Mouse (Mus musculus): ENCODE results near the gene Ano8.

The Ano8 gene

DNA sequence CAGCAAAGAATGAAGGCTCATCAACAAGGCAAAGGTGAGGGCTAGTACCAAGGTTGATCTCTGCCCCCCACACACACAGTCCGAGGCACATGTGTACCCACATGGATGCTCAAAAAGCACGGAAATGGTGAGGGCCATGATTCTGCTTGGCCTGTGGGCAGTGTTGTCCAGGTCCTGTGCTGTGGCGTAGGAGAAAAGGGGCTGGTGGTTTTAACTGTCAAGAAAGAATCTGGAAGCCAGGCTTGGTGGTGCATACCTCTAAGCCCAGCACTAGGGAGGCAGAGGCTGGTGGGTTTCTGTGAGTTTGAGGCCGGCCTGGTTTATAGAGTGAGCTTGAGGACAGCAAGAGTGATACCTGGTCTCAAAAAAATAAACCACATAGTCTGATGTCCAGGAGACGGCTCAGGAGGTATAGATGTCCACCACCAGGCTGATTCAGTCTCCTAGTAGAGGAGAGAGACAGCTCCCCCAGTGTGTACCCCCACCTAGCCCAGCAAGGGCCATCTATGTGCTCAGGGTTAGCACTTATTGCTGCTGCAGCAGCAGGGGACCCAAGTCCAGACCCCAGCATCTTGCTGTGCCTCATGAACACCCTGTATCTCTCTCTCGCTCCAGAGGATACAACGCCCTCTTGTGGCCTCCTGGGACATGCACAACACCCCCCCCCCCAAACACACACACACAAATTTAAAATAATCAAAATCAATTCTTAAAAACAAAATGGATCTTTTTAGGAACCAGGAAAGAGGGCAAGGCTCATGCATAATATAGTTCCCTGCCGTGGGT is 13.0 kb downstream of the Ano8 start:
- in situ Hi-C loops (cut with MboI, MseI): no loop called here

DNA sequence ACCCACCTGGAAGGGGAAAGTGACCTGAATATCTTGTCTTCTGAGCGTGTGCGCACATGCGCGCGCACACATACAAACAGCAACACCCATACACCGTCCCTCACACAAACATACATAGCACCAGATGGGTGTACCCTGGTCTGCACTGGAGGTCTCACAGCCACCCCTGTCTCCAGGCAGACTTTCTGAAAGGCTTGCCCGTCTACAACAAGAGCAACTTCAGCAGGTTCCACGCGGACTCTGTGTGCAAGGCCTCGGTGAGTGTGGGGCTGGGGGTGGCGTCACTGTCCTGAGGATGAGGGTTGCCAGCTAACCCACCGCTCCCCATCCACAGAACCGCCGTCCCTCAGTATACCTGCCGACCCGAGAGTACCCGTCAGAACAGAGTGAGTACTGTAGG is 13.9 kb downstream of the Ano8 start:
- in situ Hi-C loops (cut with MboI, MseI): no loop called here

DNA sequence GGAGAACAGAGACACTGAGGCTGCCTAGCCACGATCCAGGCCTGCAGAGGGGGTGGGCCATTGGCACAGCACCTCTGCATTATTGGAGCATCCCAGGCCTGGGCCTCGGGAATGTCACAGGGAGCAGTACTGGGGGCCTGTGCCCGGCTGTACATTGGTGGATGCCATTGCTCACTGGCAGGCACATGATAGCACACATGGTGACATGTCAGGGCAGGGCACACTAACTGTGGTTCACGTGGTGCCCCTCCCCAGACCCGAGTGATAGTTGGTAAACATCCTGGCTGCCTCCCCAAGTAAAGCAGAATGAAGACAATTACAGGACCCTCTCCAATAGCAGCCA is 14.9 kb downstream of the Ano8 start:
- in situ Hi-C loops (cut with MboI, MseI): no loop called here

DNA sequence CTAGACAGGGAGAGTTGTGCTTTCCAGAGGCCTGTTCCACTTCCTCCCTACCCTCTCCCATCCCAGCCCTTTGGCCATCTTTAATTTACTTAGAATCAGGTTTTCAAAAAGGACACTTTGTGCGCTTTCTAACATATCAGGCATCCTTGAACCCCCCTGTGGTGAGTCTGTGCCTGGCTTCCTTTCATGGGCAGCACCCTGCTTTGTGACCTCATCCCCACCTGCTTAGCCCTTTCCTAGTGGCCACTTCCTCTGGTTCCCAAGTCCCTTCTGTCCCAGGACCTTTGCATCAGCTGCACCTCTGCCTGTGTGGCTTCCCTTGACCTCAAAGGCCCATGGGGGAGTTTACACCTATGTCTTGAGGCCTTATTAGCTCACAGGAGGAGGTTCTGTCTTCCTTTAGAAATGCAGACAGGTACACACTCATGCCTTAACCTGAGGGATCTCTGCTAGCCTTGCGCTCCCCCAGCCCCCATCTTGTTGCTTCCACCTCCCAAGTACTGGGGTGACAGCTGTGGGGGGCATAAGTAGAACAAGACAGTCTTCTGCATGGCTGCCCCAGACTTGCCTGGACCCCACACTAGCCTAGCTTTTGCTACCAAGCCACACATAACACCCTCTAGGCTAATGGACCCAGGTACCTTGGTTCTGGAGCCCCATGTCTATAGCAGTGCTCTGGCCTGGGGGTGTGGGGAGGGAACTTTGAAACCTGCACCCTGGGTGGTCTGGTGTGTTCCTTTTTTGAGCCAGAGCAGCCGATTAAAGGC is 15.4 kb downstream of the Ano8 start:
- in situ Hi-C loops (cut with MboI, MseI): no loop called here

DNA sequence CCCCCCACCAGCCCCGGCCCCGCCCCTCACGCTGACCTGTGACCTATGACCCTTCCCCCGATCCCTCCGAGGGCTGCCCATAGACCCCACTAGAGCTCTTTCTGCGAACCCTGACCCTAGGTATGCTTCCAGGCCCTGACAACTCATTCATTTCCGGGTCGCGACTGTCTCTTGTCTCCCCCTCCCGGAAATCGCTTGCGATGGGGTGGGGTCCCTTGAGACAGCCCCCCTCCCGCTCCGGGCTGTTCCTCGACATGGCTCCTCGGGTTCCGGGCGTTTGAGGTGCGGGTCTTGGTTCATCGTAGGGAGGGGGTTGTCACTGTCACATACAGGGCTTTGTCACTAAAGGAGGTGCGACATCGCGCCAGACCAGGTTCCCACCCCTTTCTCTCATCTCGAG is 16.4 kb downstream of the Ano8 start:
- in situ Hi-C loops (cut with MboI, MseI): loop anchor here (5.0 kb wide), 1 partner anchor 62 kb away; the partner anchor contains the start of gene Ankle1

DNA sequence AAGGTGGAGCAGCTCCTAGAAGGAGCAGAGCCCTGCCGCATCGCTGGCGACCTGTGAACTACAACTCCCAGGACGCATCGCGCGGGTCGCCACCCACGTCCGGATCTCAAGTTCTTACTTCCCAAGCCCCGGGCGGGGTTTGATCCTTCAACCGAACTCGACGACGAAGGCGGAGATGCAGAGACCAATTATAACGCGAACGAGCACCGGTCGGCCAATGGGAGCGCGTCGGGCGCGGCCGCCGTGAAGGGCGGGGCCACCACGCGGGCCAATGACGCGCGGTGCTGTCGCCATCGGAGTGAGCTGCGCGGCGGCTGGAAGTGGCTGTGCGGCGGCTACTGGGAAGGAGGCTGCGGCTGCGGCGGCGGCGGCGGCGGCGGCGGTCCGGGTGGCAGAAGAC is 16.8 kb downstream of the Ano8 start, which contains the start of gene Dda1:
TSS of gene Dda1 (plus strand) at position 284 of the 400 bp plus-strand sequence.
- in situ Hi-C loops (cut with MboI, MseI): loop anchor here (5.0 kb wide), 1 partner anchor 62 kb away; the partner anchor contains the start of gene Ankle1

DNA sequence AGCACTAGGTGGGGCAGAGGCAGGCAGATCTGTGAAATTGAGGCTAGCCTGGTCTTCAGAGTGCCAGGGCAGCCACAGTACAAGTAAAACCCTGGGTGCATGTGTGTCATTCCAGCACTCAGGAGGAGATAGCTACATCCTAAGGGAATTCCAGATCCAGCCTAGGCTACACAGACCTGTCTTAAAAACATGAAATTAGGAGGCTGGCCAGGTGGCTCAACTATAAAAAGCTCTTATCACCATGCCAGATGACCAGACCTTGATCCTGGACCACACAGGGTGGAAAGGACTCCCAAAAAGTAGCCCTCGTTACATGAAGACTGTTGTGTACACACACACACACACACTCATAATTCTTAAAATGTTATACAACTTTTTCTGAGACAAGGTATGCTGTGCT is 17.8 kb downstream of the Ano8 start:
- in situ Hi-C loops (cut with MboI, MseI): loop anchor here (5.0 kb wide), 1 partner anchor 61 kb away; the partner anchor contains the start of gene Ankle1

DNA sequence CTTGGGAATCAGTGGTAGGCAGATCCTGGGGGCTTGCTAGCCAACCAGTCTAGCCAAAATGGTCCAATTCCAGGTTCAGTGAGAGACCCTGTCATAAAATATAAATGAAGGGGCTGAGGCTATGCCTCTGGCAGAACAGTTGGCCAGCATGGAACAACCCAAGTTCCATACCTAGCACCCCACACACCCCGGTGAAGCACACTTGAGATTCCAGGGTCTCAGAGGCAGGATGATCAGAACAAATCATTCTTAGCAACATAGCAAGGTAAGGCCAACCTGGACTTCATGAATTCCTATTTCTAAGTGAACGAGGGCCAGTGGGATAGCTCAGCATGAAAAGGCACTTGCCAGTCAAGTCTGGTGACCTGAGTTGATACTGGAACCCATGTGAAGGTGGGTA is 18.6 kb downstream of the Ano8 start:
- in situ Hi-C loops (cut with MboI, MseI): loop anchor here (5.0 kb wide), 1 partner anchor 60 kb away; the partner anchor contains the start of gene Ankle1

DNA sequence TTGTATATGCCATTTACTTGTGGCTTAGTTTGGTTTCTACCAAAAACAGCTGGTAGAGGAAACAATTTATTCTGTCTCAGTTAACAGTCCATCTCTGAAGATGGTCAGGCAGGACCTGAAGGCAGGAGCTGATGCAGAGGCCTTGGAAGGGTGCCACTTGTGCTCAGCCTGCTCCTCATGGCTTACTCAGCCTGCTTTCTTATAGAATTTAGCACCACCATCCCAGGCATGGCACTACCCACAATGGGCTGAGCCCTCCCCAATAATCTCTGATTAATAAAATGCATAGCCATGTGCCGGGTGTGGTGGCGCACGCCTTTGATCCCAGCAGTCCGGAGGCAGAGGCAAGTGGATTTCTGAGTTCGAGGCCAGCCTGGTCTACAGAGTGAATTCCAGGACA is 19.6 kb downstream of the Ano8 start:
- in situ Hi-C loops (cut with MboI, MseI): loop anchor here (5.0 kb wide), 1 partner anchor 59 kb away; the partner anchor contains the start of gene Ankle1

DNA sequence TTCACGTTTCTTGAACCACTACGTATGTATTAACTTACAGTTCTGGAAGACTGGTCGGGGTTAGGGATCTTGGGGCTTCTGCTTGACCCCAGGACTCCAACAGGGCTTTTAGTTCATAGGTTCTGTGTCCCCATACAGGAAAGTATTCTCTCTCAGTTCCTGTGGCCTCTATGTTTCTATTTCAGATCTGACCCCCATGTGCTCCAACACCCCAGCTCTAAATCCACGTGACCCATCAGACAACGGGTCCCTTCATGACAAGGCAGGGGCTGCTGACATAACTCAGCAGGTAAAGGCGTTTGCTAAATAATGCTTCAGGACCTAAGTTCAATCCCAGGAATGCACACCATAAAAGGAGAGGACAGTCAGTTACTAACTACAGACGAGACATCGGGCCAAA is 20.0 kb downstream of the Ano8 start:
- in situ Hi-C loops (cut with MboI, MseI): loop anchor here (5.0 kb wide), 1 partner anchor 58 kb away; the partner anchor contains the start of gene Ankle1

DNA sequence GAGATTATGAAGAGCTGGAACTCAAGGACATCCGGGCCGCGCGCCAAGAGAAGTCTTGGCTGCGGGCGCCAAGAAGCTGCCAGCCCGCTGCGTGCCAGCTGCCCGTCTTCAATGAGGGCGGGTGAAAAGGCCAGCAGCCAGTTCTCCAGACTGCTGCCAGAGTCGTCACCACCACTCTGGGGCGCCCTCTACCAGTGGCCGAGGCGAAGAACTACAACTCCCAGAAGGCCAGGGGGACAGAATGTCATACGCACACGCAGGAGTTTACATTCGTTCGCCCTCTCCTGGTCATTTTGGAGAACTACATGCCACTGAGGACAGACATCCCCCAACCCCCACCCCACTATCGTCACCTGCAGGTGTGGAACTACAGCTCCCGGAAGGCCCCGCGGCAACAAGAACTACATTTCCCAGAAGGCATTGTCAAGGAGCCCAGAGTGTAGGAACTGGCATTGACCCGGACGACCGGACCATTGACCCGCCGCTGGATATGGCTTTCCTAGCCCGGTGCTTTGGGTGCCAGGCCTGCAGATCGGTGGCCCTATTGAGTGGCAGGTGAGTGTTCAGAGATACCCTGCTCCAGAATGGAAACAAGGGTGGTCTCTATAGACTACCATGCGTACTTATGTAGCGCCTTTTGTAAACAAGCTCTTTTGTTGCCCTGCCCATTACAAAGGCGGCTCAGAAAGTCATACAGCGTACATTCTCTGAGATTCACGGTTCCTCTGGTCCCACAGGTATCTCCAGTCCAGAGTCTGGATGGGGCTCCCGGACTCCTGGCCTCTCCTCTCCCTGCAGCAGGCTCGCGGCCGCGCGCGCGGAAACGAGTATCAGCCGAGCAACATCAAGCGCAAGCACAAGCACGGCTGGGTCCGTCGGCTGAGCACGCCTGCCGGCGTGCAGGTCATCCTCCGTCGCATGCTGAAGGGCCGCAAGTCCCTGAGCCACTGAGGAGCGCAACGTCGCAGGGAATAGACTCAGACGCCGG is 21.0 kb downstream of the Ano8 start, which contains the start of gene Mrpl34:
TSS of gene Mrpl34 (plus strand) at position 447 of the 988 bp plus-strand sequence.
- in situ Hi-C loops (cut with MboI, MseI): loop anchor here (5.0 kb wide), 1 partner anchor 58 kb away; the partner anchor contains the start of gene Ankle1

DNA sequence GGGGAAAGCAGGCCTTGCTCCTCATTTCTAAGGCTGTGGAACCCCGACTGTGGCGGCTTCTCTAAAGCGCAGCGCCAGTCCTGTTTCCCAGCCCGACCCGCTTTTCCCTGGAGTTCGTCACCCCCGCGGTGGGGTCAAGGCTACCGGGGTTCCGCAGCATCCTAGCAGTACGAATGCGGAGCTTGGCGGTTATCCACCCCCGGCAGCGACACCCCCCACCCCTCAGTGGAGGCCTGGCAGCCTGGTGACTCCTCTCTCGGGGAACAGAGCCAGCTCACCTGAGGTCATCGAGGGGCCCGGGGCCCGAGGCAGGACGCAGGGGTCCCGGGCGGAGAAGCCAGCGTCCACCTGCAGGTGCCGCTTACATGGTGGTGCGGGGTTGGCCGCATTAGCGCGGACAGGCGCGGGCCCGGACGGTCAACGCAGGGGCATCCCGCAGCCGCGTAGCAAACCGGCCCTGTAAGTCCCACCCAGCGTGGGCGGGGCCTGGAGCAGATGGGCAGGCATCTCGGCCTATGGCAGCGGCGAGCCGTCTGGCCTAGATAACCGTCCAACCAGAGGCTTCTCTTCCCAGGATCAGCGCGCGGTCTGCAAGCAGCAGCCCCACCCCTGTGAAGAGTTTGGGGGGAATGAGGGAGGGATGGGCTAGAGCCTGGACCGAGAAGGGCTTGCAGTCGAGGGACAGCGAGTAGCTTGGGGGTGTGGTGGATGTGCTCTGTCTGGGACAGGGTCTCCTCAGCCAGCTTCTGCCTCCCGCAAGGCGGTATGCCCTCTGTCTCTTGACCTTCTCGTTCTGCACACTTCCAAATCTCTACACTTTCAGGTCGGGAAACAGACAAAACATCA is 22.4 kb downstream of the Ano8 start, which contains the start of gene Abhd8:
TSS of gene Abhd8 (minus strand) at position 468 of the 846 bp plus-strand sequence.
- in situ Hi-C loops (cut with MboI, MseI): no loop called here

DNA sequence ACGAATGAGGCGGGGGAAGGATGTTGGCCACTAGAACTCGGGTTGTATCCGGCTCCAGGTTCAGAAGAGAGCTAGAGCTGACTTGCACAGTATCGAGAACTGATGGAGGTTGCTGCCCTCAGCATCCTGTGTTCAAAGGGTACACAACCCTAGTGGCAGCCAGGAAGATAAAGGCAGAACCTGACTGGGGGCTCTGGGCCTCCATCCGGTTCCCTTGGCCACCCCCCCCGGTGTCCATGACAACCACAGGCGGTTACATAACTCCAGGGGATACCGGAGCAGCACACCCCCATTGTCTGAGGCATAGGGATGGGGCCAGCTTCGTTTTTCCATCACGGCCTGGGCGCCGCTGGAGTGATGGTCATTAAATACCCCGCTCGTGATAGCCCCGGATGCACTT is 23.0 kb downstream of the Ano8 start:
- in situ Hi-C loops (cut with MboI, MseI): no loop called here

DNA sequence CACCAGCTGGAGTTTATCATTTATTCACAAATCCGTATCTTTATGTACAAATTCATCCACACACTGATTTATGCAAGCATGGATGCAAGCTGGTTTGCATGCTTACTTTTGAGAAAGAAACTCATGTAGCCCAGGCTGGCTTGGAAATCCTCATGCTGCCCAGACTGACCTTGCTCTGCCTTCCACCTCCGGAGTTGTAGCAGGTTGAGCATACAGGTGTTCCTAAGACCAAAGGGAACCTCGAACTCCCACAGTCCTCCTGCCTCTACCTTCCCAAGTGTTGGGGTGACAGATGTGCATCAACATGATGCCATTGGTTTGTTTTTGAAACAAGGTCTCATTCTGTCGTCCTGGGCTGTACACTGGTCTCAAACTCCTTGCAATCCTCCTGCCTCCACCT is 23.6 kb downstream of the Ano8 start:
- in situ Hi-C loops (cut with MboI, MseI): no loop called here

DNA sequence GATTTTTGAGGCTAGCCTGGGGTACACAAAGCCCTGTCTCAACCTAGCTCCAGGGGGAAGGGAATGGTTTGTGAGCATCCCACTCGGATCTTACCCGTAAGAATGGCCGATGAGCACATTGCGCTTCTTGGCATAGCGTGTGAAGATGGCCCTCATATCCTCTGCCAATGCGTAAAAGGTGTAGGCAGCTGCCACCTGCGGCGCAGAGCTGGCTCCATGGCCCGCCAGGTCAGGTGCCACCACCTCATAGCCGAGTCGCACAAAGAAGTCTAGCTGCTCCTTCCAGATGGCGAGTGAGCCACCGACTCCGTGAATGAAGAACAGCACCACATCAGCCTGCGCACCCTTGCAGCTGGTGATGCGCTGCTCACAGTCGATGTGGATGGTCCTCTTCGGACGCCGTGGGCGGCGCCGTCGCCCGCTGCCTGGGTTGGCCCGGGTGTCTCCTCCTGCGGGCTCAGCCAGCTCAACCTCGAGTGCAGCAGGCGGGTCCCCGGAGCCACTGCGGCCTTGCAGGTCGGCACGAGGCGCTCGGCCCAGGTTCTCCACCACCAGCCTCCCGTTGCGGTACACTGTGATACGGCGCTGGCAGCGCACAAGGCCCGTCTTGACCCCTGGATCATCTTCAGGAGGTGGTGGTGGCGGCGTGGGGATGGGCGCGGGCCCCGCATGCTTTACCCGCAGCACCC is 24.5 kb downstream of the Ano8 start:
- in situ Hi-C loops (cut with MboI, MseI): no loop called here

DNA sequence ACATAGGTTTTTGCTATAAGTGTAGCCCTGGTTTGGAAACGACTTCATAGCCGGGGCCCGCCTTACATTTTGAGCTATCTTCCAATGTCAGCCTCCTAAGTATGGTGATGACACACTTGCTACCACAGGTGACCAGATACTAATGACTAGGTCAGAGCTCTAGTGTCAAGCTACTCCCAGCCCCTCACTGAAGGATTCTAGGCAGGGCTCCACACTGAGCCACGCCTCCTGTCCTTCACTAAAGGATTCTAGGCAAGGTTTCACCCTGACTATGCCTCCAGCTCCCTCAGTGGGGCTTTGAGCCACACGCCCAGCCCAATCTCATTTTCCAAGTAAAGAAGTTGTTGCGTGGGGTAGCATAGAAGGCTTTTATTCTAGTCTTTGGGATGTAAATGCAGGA is 25.0 kb downstream of the Ano8 start:
- in situ Hi-C loops (cut with MboI, MseI): no loop called here

DNA sequence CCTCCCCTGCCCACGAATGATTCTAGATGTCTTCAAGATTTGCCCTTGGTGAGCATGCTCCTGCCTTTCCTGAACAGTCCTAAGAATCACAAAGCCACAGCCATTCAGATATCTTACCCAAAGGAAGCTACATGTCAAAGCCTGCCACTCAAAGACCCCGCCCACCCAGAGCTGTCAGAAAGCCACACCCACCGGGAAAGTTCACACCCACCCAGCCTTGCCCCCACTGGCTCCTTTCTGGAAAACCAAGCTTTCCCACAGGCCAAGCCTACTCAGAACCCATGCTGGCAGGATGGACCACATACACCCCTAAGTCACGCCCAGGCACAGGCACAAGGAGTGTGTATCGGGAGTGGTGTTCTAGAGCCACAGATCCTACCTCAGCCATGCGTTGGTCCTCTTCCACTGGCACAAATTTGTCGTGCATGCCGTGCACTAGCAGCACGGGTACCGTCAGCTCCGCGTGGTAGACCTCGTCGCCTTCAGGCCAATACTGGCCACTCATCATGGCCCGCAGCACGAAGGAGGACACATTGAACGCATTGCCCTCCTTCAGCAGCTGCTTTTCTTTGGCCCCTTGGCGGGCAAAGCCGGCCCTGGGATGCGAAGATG is 28.0 kb downstream of the Ano8 start:
- in situ Hi-C loops (cut with MboI, MseI): loop anchor here (5.0 kb wide), 1 partner anchor 85 kb away; the partner anchor contains the start of gene Ocel1

DNA sequence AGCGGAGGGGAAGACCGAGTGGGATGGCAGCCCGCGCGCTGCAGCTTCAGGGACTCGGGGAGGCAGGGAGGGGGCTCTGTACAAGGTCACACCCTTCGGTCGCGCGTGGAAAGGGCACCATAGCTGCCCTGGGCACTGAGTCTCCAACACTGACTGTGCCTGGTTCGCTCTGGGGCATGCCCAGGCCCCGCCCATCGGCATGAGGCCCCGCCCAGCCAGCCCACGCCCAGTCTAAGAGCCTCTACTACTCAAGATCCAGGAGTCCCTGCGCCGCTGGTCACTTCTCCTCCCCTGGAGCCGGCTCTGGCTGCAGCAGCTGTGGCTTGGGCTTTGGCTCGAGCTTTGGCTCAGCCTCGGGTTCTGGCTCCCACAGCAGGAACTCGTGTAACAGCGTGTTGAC is 28.9 kb downstream of the Ano8 start:
- in situ Hi-C loops (cut with MboI, MseI): loop anchor here (5.0 kb wide), 1 partner anchor 85 kb away; the partner anchor contains the start of gene Ocel1

DNA sequence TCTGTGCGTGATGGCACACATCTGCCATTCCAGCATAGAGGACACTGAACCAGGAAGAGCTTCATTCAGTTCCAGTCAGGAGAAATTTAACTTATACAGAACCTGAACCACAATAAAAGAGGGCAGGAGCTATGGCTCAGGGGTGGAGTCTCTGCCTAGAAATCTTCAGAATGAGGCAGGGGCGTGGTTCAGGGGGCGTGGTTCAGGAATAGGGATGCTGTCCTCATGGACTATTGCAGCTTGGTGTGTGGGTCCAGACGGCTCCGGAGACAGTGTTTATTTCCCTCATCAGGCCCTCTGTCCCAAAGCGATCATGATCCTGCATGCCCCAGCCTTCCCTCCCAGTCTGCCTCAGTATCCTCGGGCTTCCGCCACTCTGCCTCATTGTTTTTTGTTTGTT is 31.1 kb downstream of the Ano8 start:
- in situ Hi-C loops (cut with MboI, MseI): loop anchor here (5.0 kb wide), 1 partner anchor 82 kb away; the partner anchor contains the start of gene Ocel1
